Mouse (Mus musculus) adrenal gland (tissue): ENCODE results near the gene Col13a1.

Source experiments
- intact Hi-C: fragments of 180-260 bp; cut with DNase I; formaldehyde crosslinking; loops from one replicate; pipeline ENCODE4 v1.15.1; 2025
- long read RNA-seq, 2 experiments: library from polyadenylated mRNA; unstranded; transcript quantifications; one replicate each; pipeline ENCODE4 v2.0.0; 2020; ENCODE audit warnings: borderline replicate concordance in 1 of 2; ENCODE audit not compliant: insufficient replicate concordance in 1 of 2

Gene Col13a1
- long read RNA-seq, experiment 1, partial matches to known transcripts: 0 of 1 reads
- long read RNA-seq, experiment 1, other reads (novel, unspliced or antisense): 1 of 1 reads
- long read RNA-seq, experiment 2, partial matches to known transcripts: 3 of 6 reads
- long read RNA-seq, experiment 2, other reads (novel, unspliced or antisense): 3 of 6 reads

DNA sequence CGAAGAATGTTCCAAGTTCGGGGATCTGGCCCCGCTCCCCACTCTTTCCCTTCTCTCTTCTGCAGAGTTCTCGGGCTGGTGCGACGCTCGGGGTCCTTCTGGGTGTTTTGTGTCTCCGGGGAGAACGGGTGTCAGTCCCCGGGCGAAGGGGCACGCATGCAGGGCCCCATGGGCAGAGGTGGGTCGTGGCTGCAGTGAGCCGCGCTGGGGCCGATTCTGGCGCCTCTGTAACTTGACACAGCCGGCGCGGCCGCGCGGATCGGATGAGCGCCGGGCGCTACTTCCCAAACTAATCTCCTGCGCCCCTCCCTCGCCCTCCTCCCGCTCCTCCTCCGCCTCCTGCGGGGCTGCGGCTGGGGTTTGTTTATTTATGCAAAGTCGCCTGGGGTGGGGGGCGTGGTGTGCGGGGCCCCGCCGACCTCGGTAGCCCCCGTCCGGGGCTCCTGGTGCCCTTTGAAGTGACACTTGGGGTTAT is at the start of gene Col13a1:
Gene Col13a1, minus strand, starts transcription at position 243 of the 475 bp plus-strand sequence.
- intact Hi-C loops: no loop called here

DNA sequence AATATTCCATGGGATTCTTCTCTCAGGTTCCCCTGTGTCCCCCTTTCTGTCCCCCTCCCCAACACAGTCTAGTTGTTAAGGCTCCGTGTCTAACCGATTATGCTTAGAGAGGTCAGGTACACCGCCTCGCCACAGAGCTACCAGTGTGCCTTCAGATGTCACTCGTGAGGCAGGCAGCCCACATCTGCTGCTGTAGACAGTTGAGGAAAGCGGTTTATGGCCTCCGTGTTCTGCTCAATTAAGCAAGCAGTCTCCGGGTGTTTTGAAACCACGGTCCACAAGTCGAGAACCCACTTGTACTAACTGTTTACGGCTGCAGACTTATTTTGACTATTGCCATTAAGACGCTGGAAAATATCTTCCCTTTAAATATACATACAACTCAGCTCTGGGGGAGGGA is 48.8 kb upstream of the Col13a1 start:
- intact Hi-C loops: no loop called here

DNA sequence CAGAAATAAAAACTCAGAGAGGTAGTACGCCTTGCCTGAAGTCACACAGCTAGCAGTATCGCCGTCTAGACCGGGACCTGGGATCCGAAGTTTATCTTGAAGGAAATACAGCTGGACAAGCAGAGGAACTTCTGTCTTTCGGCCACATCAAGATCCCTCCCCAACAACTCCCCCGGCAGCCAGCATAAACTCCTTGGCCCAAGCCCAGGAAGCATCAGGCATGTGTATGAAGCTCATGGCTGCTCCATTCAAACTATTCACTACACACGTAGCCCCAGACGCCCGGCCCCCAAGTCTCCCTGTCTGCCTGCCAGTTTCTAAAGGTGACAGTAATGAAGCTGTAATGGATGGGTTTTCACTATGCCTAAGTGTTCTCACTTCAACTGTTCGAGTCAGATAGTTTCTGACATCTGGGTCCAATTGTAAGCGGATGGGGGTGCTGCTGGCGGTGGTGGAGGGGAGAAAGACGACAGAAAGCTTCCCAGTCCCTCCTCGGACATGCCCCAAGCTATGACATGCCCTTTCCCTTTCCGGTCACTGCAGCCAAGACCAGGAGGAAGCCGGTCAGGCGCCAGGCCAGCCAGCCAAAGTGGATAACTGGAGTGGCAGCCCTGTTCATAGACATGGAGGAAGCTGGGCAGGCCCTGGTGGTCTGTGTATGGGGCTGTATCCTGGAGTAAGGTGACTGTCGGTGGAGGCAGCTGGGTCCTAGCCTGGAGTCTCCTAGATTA is 45.1 kb upstream of the Col13a1 start:
- intact Hi-C loops: no loop called here

DNA sequence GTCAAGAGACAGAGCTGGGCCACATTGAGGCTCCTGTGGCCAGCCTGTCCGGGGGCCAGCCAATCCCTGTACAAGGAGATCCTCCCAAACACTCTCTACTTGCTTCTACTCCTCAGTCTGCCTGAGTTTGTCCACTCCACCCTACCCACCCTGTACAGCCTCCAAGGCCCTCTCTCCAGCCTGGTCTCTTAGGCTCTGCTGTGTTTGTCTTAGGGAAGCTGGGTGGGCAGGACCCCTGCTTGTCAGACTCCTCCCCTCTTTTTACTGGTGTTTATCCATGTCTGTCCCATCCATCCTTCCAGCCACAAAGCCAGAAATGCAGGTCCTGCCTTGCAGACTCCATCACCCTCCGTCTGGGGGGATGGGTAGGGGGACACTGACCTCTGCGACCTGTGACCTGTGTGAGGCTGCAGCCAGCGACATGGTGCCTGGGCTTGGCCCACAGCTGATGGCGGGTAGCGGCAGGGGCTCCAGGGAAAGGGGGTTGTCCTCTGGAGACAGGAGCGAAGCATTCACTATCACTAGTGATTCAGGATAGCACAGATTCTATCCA is 41.2 kb upstream of the Col13a1 start:
- intact Hi-C loops: no loop called here

DNA sequence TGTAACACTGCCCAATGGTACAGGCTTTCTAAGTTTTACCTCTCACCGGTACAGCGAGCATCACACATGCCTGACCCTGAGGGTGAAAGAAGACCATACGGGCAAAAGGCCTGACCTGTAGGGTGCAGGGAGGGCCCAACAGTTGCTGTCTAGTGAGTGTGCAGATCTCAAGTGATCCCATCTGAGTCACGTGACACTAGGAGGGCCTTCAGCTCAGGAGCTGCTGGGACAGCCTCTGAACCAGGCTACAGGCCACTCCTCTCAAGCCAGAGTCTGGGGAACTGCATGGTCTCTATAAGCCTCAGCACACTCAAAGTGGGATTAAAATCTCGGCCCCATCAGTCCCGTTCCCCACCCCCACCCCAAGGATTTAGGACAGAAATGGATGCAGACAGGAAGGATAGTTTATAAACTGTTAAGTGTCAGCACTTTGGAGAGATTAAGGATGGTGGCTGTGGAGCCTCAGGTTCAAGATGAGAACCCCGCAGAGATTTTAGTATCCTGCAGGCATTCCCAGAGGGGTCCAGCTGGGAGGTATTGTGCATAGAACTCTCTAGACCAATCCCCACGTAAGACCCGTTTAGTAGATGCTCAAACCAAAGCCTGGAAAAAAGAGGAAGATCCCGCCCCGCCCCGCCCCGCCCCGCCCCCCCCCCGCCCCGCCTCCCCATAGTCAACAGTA is 40.6 kb upstream of the Col13a1 start:
- intact Hi-C loops: no loop called here

DNA sequence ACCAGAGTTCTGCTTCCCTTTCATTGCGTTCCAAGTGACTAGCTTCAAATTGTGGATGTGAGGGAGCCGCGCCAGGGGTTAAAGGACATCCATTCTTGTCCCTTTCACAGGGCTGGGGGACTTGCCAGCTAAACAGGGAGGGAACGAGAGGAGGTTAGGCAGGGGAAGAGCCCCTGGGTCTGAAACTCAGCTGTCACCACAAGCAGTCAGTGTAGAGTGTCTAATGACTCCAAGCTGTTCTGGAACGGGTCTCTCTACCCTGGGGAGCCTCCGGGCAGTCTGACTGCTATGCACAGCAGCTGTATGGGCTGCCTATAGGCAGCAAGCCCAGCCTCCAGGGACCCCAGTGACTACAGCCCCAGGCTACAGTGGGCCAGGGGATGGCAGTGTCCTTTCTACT is 38.0 kb upstream of the Col13a1 start:
- intact Hi-C loops: no loop called here

DNA sequence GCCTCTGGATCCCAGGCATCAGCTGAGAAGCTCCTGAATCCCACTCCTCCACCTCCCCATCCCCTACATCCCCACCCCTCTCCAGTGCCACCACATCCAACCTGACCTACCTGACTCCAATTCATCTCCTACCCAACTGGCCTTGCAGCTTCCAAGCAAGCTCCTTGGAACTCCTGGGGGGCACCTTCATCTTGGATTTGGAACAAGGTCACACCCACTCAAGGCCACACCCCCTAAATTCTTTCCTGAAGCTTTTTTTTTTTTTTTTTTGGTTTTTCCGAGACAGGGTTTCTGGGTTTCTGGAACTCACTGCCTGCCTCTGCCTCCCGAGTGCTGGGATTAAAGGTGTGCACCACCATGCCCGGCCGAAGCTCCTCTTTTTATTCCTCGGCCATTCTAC is 34.3 kb upstream of the Col13a1 start:
- intact Hi-C loops: no loop called here

DNA sequence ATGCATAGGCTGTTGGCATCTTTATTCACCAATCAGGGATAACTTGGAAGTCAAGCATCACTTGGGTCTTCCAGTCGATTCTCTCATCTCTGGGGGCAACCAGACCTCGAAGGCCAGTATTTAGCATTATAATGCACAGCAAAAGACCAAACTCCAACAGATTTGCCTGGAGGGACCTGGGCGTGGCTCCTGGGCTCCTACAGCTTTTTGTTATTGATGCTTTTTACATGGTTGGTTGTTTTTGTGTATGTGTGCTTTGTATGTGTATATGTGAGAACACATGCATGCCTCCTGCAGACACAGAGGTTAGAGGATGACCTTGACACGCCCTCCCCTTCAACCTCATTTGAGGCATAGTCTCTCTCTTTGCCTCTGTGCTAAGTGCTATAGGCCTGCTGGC is 33.5 kb upstream of the Col13a1 start:
- intact Hi-C loops: no loop called here

DNA sequence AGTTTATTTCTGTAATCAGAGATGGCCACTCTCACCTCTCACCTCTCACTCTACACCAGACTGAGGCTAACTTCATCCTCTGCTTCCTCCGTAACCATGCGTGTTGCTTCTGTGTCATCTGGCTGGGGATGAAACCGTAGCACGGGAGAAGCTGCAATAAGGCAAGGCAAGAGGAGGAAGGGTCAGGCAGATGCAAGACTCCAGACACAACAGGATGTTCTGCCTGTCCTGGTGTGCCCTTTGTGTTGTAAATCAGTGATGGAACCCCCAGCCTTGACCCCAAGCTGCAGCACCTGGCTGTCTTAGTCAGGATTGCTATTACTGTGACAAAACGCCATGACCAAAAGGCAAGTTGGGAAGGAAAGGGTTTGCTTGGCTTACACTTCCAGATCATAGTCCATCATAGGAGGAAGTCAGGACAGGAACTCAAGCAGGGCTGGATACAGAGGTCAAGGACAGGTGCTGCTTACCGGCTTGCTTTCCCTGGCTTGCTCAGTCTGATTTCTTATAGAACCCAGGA is 31.1 kb upstream of the Col13a1 start:
- intact Hi-C loops: no loop called here

DNA sequence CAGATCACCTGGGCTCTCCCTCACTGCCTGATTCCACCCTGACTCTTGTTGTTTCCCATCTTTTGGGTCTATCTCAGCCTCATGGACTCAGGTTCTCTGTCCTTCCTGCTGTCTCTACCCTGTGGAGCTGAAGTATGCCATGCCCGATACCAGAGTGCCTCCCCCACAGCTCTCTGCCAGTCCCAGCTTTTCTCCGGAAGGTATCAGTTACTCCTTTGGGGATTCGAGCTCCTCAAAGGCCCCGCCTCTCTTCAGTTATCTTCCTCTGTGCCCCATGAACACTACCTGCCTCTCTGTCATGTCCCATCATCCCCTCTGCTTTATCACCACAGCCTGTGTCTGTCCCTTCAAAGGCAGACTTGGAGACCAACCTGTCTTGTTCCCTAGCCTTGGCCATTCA is 29.1 kb upstream of the Col13a1 start:
- intact Hi-C loops: no loop called here

DNA sequence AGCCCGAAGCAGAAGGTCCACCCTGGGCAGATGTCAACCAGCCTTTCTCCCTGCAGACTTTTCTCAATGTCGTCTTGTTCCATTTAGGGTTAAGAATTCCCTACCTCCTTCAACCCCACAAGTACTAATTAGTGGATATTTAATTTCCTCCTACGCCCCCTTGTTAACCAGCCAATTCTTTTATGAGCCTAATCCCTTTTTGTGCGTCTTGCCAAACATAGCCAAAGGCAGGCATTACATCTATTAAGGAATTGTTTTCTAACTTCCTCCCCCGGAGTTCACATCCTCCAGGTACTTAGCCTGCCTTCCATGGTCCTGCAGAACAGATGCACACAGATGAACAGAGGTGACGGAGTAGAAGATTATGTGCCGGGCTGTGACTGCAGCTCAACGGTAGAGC is 27.5 kb upstream of the Col13a1 start:
- intact Hi-C loops: no loop called here

DNA sequence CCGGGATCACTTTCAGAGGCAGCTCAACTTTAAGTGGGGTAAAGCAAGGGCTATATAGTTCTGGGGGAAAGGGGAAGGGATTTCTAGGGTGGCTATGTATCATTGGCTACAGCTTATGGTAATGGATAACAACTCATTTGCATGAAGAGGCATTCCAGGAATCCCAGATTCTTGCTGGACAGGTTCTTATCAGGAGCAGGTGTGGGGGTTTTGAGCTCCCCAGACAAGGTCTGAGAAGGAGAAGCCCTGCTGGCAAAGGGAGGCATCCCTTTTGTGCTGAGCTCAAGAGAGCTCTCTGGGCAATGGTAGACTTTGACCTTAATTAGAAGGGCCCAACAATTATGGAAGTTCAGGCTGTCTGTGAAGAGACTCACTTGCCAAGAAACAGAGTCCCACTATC is 21.3 kb upstream of the Col13a1 start:
- intact Hi-C loops: no loop called here

DNA sequence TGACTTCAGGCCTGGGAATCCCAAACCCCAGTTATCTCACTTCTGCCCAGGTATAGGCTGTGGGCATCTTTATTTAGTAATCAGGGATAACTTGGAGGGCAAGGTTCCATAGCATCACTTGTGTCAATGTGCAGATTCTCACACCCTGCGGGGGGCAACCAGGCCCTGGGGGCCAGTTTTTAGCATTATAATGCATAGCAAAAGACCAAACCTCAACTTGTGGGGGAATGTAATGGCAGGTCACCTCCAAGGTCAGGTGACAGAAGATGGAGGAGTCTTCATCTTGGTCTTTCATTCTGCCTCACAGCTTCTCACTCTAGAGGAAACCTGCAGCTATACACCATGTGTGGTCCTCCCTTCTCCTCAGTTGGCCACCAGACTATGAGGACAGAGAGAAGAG is 20.9 kb upstream of the Col13a1 start:
- intact Hi-C loops: no loop called here

DNA sequence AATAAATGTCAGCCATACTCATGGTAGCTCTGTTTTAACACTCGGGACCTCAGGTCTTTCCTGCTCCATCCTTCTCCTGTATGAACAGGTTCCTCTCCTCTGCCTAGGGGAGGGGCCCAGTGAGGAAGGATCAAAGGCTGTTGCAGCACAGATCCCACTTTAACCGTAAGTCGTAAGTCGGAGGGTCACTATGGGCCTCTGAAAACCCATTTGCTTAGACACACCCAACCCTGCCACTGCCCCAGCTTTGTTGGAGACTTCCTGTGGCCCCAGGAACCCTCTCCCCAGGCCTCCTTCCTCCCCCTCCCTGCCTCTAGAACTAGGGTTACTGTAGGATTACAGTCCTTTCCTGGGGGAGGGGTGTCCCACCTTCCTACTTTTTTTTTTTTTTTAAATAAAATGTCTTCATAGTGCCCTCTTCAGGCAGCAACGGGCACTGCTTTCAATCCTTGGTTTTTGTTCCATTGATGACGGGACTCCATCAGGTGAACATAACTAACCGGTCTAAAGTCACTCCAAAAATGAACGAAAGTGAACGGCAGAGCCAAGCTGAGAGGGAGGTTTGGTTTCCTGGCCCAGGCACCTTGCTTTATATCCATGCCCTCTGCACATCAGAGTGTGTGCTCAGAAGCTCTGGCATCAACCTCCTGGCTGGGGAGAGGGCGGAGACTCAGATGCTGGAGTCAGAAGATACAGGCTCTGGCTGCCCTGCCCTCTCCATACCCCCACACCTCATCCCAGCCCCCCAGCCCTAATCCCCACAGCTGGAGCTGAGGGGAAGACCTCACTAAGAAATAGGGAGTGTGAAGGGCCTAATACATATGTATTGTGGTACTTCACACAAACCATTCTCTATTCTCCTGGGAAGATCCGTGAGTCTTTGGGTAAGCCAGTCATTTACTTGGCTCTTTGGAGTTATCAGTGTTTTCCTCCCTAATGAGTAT is 12.8 kb upstream of the Col13a1 start:
- intact Hi-C loops: loop anchor here (5.0 kb wide), 1 partner anchor 154 kb away; no protein-coding TSS in a partner anchor

DNA sequence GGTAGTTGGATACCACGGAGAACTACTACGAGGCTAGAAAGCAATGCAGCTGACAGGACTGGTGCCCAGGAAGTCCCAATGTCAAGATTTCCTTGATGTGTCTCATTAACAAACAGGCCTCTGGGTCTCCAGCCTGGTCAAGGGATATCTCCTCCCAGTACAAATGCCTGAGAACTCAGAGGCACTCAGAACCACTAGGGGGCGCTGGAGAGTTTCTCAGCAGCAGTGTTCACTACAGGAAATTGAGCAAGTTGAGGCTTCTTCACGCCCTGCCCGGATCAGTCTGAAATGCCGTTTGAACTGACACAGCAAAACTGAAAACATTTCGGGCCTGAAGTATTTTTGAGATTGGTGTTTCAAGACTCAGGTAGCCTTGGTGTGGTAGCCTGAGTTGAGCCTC is 1.5 kb upstream of the Col13a1 start:
- intact Hi-C loops: loop anchor here (2.0 kb wide), 1 partner anchor 122 kb away; no protein-coding TSS in a partner anchor

DNA sequence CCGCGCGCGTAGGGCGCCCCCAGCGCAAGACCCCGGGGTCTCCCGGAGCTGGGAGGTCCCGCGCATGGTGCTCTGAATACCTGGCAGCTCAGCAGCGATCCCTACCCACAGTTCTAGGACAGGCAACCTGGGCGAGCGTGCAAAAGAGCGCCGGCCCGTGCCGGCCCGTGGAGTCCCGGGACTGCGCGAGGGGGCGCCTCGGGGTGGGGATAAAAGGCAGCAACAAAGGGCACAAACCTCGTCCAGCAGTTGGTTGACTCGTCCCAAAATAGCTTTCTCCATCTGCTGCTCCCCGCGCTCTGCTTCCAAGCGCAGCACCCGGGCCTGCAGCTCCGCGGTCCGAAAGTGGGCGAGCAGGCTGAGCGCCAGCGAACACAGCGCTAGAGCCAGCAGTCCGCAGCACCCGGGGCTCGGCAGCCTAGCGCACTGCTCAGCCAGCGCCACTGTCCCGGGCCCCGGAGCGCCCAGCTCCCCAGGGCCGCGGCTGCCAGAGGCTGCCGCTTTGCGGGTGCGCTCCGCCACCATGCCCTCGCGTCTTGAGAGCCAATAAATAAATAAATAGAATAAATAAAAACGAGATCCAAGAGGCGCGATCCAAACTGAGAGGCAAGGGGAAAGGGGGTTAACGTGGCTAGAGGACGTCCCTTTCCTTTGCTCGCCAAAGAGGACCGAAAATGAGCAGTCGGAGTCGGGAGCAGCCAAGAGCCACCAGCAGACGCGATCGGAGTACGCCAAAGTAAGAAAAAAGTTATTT is 619 bp downstream of the Col13a1 start:
- intact Hi-C loops: no loop called here

DNA sequence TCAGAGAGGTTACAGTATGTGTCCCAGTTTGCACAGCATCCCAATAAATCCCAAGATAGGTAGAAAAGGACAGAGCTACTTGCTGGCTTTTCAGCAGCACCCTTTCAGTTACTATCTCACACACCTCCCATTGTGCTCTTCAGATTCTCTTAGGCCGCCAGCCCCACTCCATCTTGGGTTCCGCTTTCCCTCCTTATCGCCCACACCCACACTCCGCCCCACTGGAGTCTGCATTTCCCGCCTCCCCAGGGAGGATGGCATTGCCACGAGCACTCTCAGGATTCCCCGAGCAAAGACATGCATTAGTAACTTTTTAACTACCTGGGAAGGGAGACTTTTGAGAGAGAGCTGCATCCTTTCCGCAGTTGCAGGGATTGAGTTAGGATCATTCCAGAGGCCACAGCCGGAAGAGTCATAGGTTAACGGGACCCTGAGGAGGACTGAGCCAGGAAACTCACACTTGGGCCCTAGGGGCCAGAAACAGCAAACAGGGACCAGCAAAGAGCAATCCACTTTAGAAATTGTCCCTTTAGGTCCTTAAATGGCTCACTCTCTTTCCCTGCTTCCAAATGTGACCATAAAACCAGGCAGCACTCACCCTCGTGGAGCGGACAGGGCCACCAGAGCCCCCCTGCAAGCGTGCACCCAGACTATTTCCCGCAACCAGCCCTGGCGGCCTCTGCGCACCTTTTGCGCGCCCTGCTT is 1.4 kb downstream of the Col13a1 start:
- intact Hi-C loops: loop anchor here (2.0 kb wide), 1 partner anchor 99 kb away; no protein-coding TSS in a partner anchor

DNA sequence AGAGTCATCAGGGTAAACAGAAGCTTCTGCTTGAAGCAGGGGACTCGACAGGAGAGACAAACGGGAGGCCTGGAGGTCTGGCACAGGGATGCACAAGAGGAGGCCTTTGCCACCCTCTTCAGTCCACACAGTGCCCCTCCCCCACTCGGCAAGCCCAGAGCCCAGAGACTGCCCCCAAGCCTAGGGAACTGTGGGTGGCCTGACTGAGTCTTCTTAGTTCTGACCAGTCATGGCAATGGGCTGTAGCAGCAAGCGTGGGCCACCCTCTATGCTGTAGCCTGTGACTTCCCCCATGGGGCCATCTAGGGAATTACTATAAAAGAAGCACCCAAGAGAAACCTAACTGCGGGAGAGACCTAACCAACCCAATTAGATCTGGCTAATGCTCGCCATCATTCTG is 1.9 kb downstream of the Col13a1 start:
- intact Hi-C loops: loop anchor here (2.0 kb wide), 1 partner anchor 98 kb away; no protein-coding TSS in a partner anchor

DNA sequence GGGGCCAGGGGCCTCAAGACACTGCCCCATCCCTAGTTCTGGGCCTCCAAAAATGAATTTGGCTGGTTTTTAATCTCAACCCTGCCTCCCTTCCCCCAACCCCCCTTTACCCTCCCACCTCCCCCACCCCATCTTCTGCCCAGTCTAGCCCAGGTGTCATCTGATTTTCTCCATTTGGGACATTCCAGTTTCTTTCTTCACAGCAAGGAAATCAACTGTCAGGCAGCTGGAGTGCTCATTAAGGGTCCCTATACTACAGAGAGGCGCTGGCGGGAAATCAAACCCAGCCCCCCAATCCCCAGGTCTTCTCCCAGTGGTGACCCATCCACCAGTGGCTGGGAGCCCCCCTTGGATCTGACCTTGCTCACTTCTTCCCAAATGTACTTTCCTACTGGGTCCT is 4.3 kb downstream of the Col13a1 start:
- intact Hi-C loops: no loop called here
